Mouse (Mus musculus) liver, postnatal 0 days (tissue): ENCODE results near the gene Ggact.

ENCODE experiments used
- CTCF ChIP-seq: sonication (generic); IDR thresholded peaks from 2 replicates; pipeline ENCODE4 v1.5.1; 2016; ENCODE audit warnings: antibody characterized with exemption, low read depth
- EP300 ChIP-seq: IDR thresholded peaks from 2 replicates; pipeline ENCODE4 v1.6.1; 2016; ENCODE audit warnings: antibody characterized with exemption, low read depth, mild to moderate bottlenecking

GRCm38 (mm10) chr14:122957941-122958340, 44.4 kb upstream of the Ggact start:
- TF ChIP-seq EP300 (no peak), CTCF (no peak)
